Mouse (Mus musculus): Measurements from ENCODE around the gene Zcchc14.
A peak's percentile ranks its signal among the peaks of the same experiment; 100 is the strongest.

The Zcchc14 gene

GRCm38 (mm10) chr8:121665329-121665728, 12.6 kb upstream of the Zcchc14 start:
- peak; percentile 56 for DNase-seq (ENCODE audit: low spot score)

GRCm38 (mm10) chr8:121663101-121663500, 10.4 kb upstream of the Zcchc14 start:
- no peak for DNase-seq (ENCODE audit: low spot score)

- no peak for DNase-seq (ENCODE audit: low spot score)
Observed at GRCm38 (mm10) chr8:121661631-121662357, 9.1 kb upstream of the Zcchc14 start.

- no peak for DNase-seq (ENCODE audit: low spot score)
Observed at GRCm38 (mm10) chr8:121660602-121661001, 7.9 kb upstream of the Zcchc14 start.

GRCm38 (mm10) chr8:121654966-121655494, 2.3 kb upstream of the Zcchc14 start:
- DNase-seq (ENCODE audit: low spot score): no peak

- DNase-seq (ENCODE audit: low spot score): no peak
Observed at GRCm38 (mm10) chr8:121654131-121654530, 1.4 kb upstream of the Zcchc14 start.

GRCm38 (mm10) chr8:121653340-121654019, 779 bp upstream of the Zcchc14 start:
- DNase-seq (ENCODE audit: low spot score): no peak

- DNase-seq (ENCODE audit: low spot score): no peak
Observed at GRCm38 (mm10) chr8:121651874-121652361, 783 bp downstream of the Zcchc14 start.

- no peak for DNase-seq (ENCODE audit: low spot score)
Observed at GRCm38 (mm10) chr8:121651308-121651873, 1.3 kb downstream of the Zcchc14 start.

GRCm38 (mm10) chr8:121650389-121651307, 2.1 kb downstream of the Zcchc14 start:
- no peak for DNase-seq (ENCODE audit: low spot score)

- DNase-seq (ENCODE audit: low spot score): no peak
Observed at GRCm38 (mm10) chr8:121649904-121650303, 2.8 kb downstream of the Zcchc14 start.

GRCm38 (mm10) chr8:121649423-121649822, 3.3 kb downstream of the Zcchc14 start:
- no peak for DNase-seq (ENCODE audit: low spot score)

- no peak for DNase-seq (ENCODE audit: low spot score)
Observed at GRCm38 (mm10) chr8:121648451-121648850, 4.2 kb downstream of the Zcchc14 start.

GRCm38 (mm10) chr8:121647511-121648215, 5.0 kb downstream of the Zcchc14 start:
- DNase-seq (ENCODE audit: low spot score): no peak

- no peak for DNase-seq (ENCODE audit: low spot score)
Observed at GRCm38 (mm10) chr8:121643384-121643783, 9.3 kb downstream of the Zcchc14 start.

GRCm38 (mm10) chr8:121642804-121643203, 9.9 kb downstream of the Zcchc14 start:
- no peak for DNase-seq (ENCODE audit: low spot score)

- DNase-seq (ENCODE audit: low spot score): no peak
Observed at GRCm38 (mm10) chr8:121636180-121636579, 16.5 kb downstream of the Zcchc14 start.

- DNase-seq (ENCODE audit: low spot score): no peak
Observed at GRCm38 (mm10) chr8:121635534-121635933, 17.2 kb downstream of the Zcchc14 start.

GRCm38 (mm10) chr8:121632401-121632800, 20.3 kb downstream of the Zcchc14 start:
- DNase-seq (ENCODE audit: low spot score): no peak

GRCm38 (mm10) chr8:121631645-121632071, 21.0 kb downstream of the Zcchc14 start:
- DNase-seq (ENCODE audit: low spot score): peak; percentile 28

- no peak for DNase-seq (ENCODE audit: low spot score)
Observed at GRCm38 (mm10) chr8:121628681-121629080, 24.0 kb downstream of the Zcchc14 start.
